Mouse (Mus musculus) G1E (cell line): ENCODE measurements around the gene Vegfd.

Experiments used
- CTCF ChIP-seq: IDR thresholded peaks from 2 replicates; pipeline ENCODE4 v1.5.1; 2012; ENCODE audit warnings: low read depth, low read length, inconsistent platforms, mixed read lengths
- GATA1 ChIP-seq: IDR thresholded peaks from 2 replicates; pipeline ENCODE4 v1.6.1; 2012; ENCODE audit warnings: borderline replicate concordance, low read length, inconsistent platforms, mixed read lengths
- GATA2 ChIP-seq: IDR thresholded peaks from 2 replicates; pipeline ENCODE4 v1.6.1; 2012; ENCODE audit warnings: low read depth, low read length, inconsistent platforms, borderline replicate concordance
- POLR2AphosphoS5 ChIP-seq: IDR thresholded peaks from 2 replicates; pipeline ENCODE4 v1.6.1; 2012; ENCODE audit warnings: low read depth, low read length, inconsistent platforms; ENCODE audit not compliant: insufficient replicate concordance
- TAL1 ChIP-seq: conservative IDR thresholded peaks from 2 replicates; pipeline ENCODE4 v1.6.1; 2012; ENCODE audit warnings: low read depth, low read length, inconsistent platforms, mixed read lengths

GRCm38 (mm10) chrX:164432682-164433081 lies 59.5 kb downstream of the Vegfd start:
- TF ChIP-seq CTCF (no peak), POLR2AphosphoS5 (no peak), GATA1 (no peak), TAL1 (no peak), GATA2 (no peak)
